Mouse (Mus musculus) CD8-positive naive resting alpha-beta T cell, adult 2 months (primary cell): ENCODE measurements around the gene Numa1.
"Not testable (repeated sequence)": the region's sequence is repeated elsewhere in the genome, so short reads cannot be mapped to it uniquely, and the experiment has no call there.

Experiments
- DNase-seq, 2 experiments: peaks; one replicate each; pipeline ENCODE4 v3.0.0; 2022; ENCODE audit warnings: low read depth in 2 of 2, low spot score in 2 of 2

Gene Numa1

DNA sequence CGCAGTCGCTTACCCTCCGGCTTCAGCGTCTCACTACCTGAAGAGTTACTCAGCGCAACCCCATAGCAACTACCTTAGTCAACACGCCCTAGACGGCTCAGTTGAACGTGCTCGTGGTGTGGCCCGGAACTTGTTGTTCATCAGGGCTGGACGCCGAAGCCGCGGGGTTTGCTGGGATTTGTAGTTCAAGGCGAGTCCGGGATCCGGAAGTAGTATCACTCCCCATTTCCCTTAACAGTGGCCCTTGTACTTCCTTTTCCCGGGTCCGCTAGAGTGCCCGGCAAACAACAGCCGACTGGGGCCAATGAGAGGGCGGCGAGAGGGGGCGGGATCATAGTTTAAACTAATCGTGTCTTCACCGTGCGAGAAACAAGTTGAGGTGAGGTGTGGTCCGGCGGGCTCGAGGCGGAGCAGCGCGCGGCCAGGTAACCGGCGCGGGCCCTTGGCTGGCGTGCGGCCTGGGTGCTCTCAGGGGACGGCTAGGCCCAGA is at the start of gene Numa1, which contains the start of gene Lrrc51:
Gene Numa1 (plus strand): TSS at position 361 of the 490 bp plus-strand sequence.
Gene Lrrc51 (minus strand): TSS at position 145 of the 490 bp plus-strand sequence.
- DNase-seq = peak; percentile 94

DNA sequence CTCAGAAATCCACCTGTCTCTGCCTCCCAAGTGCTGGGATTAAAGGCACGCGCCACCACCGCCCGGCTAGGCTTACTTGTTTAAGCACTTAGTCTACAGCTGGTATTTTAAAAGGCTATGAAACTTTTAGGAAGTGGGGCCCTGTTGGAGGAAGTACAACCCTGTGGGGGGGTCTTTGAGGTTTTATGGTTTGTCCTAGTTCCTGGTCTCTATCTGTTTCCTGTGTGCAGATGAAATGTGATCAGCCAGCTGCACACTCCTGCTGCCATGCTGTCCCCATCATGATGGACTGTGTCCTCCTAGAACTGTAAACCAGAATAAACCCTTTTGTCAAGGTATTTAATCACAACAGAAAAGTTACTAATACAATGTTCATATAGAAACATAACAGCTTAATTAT is 49.8 kb upstream of the Numa1 start:
- no peak for DNase-seq

DNA sequence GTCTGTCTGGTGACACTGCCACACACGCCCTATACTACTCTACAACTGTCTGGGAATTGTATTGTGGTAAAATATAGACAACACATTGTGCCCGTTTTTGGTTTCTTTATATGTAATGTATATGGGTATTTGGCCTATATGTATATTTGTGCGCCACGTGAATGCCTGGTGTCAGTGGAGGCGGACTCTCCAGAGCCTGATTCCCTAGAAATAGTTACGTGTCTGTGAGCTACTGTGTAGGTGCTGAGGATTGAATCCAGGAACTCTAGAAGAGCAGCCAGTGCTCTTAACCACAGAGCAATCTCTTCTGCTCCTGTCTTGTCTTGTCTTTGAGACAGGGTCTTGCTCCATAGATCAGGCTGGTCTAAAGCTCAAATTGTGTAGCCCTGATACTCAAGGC is 47.6 kb upstream of the Numa1 start:
- DNase-seq = no peak

DNA sequence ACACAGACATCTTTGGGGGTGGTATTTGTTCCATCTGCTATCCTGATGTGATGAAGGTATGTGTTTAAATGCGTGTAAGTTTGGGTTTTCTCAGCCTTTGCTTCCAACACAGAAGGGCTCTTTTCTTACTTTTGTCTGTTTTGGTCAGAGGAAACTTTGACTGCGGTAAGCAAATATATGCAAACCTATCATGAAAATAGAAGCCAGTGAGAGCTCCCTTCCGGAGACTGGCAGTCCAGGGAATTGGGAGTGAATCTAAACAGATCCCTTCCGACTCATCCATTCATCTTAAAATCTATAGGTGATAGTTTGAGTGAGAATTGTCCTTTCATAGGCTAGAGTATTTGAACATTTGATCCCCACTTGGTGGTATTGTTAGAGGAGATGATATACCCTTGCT is 45.5 kb upstream of the Numa1 start:
- DNase-seq = no peak

DNA sequence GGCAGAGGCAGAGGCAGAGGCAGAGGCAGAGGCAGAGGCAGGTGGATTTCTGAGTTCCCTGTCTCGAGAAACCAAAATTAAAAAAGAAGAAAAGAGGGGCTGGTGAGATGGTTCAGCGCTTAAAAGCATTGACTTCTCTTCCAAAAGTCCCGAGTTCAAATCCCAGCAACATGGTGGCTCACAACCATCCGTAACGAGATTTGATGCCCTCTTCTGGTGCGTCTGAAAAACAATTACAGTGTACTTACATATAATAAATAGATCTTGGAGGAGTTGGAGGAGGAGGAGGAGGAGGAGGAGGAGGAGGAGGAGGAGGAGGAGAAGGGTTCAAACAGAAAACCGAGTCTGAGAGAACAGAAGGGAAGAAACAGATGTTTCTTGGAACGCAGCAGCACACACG is 38.2 kb upstream of the Numa1 start:
- no peak for DNase-seq

DNA sequence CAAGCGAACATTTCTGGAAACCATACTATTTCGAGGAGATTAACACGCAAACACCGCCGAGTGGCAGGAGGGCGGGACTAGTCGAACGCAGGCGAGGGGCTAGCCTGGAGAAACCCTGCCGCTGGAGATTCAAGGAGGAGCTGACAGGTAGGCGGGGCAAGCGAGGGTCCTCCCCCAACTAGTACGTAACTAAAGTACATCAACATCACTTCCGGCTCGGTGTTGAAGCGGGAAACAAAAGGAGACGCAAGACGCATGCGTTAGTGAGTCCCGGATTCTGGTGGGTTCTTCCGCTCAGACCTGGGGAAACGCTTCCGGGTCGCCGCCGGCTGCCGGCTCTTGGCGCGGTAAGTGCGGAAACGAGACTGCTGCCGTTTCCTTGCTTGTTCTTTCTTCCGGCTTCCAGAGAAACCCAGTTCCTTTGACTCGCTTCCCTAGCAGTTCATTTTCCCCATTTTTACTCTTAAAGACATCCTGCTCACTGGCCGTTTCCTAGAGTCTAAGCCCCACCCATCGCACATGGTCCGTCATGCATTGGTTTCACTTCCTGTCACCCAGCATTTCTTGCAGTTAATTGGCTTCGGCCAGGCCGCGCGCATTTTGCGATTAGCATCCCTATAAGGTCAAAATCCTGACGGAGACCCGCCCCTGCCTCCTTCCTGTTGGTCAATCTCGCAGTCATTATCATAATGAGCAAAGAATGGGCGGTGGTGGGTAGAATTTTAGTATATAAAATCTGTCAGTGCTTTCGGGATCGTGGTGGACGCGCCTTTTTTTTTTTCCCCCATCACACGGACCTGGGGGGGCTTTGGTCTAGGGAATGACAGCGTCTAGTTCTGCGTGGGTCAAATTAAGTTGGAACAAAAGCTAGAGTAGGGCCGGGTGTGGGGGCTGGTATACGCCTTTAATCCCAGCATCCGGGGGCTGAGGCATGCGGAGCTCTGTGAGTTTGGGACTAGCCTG is 37.5 kb upstream of the Numa1 start:
- peak; percentile 94 to 95 for DNase-seq

DNA sequence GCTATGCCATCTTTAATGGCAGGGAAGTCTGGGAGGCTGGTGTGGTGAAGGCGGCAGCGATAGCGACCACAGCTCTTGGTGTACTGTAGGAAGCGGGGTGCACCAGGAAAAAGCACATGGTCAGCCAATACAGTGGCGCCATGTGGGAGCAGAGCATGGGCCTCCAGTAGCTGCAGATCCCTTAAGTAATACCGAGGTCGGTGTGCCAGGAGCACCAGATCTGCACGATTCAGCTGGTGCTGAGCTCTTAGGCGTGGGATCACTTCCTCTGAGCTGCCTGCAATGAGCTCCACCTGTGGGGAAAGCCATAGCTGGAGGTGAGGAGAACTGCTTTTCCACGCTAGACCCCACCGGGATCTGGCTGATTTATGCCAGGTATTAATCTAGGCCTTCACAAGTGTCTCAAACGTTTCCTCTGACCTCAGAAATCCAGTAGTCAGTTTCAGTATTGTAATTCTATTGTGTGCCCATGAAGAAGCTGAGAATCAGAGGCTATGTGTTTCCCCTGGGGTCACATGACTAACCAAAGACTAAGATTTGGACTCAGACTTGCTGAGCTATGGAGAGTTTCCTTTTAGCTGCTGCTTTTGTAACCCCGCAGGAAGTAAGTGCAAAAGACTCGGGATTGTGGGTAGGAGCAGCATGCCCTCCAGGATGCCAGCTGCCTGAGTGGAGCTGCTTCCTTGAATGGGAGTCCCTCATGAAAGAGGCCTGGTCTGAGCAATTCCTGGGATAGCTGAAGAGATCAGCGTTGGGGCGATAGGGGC is 33.4 kb upstream of the Numa1 start:
- DNase-seq = no peak

DNA sequence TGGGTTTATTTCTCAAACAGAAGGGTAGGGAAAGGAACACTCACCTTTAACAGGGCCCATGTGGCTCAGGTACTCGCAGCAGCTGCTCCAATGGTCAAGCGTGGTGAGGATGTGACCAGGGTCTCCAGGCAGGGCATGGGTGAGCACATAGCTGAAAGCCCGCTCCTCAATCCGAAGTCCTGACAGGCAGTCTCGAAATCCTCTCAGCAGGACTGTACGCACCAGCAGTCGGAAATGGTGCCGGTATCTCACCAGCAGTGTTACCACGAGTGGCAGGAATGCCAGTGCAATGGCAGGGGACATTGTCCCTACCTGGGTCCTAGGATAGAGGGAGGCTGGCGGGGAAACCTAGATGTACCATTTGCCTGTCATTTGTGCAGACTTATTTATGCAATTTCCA is 31.9 kb upstream of the Numa1 start:
- no peak for DNase-seq

DNA sequence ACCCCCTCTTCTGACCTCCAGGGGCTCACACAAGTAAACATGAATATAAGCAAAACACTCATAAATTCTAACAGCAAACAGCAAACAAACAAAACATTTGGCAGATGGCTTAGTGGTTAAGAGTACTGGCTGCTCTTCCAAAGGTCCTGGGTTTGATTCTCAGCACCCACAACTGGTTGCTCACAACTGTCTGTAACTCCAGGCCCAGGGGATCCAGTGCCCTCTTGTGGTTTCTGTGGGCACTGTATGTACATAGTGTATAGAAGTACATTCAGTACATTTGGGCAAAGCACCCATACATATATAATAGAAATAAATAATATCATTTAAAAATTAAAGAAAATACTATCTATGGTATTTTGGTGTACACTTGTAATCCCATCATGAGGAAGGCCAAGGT is 31.1 kb upstream of the Numa1 start:
- DNase-seq = no peak

DNA sequence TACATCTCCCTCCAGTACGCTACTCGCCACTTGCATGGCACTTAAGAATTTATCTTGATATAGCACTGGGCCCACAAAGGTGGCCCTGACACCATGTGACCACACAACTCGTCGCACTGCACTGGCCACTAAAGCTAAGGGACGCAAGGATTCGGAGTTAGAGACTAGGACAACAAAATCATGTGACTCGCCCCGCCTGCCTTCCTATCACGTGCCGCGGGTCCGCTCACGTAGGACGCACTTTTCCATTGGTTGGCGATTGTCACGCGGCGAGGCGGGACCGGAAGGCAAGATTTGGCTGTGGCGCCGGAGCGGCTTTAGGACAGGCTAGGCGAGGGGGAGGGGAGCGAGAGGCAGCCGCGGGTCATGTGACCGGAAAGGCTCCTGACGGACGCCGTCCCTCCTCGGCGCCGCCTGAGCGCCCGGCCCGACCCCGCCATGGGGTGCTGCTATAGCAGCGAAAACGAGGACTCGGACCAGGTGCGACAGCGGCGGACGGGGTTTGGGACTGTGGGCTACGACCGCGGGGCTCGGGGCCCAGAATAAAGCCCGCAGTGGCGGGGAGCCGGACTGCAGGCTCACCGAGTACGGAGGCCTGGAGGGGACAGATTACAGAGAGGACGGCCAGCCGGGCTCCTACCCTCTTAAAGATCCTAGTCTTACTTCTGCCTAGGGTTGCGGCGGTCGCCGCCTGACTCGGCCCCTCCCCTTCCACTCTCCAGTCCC is 28.2 kb upstream of the Numa1 start, which contains the start of gene Lamtor1:
Gene Lamtor1 (plus strand): TSS at position 344 of the 726 bp plus-strand sequence.
- DNase-seq = peak; percentile 94 to 95

DNA sequence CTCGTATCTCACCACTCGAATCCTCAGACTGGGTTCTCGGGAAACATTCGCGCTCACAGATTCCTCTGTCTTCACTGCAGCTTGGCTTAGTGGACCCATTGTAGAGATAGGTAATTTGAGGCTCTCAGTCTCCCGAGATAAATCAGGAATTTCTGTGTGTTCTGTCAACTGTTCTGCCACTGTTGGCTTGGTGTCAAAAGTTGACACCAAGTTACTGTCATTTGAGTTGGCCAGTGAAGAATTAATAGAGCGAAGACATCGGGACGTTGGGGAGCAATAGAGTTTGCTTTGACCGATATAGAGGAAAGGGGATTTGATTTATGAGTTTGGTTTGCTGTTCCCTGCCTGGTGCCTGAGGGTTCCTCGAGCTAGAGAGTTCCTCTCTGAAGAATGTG is 27.6 kb upstream of the Numa1 start, which contains the start of gene Tomt:
Gene Tomt (minus strand): TSS at position 73 of the 395 bp plus-strand sequence.
- no peak for DNase-seq

DNA sequence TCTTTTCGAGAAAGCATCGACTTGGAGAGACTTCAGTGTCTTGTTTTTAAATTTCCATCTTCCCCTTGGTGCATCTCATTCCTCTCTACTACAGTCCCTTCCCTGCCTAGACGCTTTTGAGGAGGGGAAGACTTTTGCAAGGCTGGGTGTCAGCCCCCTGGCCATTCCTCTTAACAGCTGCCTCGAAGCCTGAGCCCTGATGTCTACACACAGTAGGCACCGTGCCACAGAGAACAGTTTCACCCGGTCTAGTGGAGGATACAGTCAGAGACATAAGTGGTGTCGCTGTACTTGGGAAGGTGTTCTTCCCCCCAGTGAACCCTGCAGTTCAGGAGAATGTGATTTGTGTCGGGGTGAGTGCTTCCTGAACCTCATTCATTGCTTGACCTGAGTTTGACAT is 27.2 kb upstream of the Numa1 start:
- DNase-seq = no peak

DNA sequence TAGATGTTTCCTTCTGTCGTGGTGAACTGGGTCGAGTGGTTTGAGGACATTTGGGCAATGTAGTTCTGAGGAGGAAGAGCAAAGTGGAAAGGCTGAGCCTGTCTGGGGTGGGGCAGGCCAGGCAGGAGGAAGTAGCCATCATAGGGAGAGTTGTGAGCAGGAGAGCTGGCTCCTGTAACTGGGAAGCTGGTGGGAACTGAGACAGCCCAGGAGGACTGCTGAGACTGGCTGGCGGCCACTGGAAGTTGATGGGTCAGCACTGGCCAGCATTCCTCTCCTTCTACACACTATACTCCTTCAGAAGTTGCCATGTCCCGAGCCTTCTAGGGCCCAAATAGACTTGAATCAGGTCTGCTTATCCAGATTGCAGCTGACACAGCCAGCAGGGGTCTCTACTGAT is 25.5 kb upstream of the Numa1 start:
- DNase-seq = no peak

DNA sequence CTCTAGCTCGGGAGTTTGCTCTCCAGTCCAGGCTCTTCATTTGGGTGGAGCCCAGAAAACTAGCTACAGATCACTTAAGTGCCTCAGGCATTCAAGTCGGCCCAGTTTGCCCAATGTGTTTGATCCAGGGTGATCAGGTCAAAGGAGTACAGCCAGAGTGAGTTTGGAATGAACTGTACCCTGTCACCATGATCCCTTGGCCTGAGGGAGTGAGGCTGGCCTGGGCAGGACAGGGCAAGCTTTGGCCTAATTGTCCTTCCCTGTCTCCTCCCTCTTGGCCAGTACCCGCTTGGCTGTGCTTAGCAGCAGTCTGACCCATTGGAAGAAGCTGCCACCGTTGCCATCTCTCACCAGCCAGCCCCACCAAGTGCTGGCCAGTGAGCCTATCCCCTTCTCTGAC is 23.8 kb upstream of the Numa1 start:
- DNase-seq = no peak

DNA sequence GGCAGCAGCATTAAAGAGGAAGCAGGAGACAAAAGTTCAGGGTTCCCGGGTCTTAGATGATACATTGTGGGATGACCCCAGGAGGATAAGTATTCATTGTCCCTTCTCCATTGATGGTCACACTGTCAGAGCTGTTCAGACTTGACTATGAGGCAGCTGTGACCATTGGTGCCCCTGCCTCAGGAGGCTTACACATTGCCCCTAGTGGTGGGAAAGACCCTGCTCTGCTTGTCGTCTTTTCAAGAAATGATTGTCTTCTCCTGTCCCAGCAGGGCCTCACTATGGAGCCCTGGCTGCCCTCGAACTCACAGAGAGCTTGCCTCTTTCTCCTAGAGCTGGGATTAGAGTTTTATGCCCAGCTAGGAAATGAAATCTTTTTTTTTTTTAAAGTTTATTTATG is 21.9 kb upstream of the Numa1 start:
- DNase-seq = no peak

DNA sequence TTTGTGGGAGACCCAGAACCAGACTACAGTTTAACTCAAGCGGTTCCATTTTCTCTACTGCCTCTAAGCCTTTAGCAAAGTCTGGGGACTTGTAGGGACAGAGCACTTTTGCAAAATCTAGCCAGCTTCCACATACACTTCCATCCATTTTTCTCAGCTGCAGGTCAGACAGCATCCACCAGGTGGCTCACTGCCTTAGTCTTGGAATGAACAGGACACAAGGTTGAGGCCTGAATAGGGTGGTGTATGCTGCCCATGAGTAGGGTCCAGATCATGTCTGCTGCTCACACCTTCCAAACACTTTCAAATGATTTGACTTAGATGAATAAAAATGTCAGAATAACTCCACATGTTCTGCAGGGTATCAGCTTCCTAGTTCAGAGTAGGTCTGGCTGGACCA is 15.8 kb upstream of the Numa1 start:
- DNase-seq = peak; percentile 40 to 44

DNA sequence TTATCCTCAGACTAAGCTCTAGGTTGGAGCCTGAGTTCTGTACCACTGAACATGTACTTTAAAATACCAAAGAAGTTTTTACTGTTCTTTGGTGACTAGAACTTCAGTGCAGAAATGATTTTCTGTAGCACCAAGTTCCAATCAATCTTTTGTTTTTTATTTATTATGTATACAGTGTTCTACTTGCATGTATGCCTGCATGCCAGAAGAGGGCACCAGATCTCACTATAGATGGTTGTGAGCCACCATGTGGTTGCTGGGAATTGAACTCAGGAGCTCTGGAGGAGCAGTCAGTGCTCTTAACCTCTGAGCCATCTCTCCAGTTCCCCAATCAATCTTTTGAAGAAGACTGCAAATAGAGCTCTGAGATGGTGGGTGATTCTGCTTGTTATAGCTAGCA is 8.0 kb upstream of the Numa1 start:
- not testable (repeated sequence) for DNase-seq

DNA sequence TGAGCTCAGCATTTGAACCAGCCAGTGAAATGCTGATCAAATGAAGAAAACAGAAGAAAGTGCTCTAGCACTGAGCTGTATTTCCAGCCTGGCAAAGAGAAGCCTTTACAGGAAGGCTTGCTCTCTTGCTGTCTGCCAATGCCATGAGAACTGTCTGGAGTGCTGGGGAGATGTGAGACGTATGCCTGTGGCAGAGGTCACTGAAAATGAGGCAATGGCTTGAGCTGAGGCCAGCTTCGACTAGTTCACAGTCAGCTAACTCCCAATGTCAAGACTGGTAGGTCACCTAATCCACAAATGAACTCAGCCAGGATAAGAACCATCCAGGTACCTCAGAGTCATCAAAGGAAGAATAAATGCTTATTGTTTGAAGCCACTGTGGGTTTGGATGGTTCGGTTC is 5.8 kb upstream of the Numa1 start:
- no peak for DNase-seq

DNA sequence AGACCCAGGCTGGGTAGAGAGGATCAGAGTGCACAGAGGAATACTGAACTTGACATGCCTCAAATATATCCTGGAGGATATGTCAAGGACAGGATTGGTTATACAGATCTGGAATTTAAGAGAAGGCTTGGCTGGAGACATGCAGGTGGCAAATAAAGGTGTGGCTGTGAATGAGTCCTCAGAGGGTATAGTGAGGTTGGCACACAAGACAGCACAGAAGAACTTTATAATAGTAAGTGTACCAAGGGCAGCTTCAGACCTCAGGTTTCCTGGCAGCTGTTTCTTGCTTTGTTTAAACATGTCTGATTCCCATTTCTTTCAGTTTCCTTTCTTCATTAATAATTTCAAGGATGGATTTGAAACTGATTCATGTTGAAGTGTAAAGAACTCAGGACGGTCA is 1.4 kb upstream of the Numa1 start:
- DNase-seq = no peak

DNA sequence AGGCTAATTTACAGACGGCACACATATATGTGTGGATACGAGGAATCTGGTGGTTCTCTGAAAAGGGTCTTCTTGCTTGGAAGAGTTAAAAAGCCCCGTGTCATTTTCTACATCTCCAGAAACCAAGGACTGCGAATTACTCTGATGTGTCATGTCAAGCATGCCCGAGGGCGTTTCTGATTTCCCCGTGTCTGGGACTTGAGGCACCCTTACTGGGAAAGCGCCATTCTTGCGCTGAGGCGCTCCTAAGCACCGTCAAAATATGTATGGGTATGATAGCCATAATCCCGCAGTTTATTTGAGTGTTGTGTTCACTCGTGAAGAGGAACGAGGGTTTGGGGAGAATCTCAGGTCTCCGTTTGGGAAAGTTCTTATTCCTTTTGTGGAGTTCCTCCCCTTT is 611 bp upstream of the Numa1 start:
- no peak for DNase-seq

DNA sequence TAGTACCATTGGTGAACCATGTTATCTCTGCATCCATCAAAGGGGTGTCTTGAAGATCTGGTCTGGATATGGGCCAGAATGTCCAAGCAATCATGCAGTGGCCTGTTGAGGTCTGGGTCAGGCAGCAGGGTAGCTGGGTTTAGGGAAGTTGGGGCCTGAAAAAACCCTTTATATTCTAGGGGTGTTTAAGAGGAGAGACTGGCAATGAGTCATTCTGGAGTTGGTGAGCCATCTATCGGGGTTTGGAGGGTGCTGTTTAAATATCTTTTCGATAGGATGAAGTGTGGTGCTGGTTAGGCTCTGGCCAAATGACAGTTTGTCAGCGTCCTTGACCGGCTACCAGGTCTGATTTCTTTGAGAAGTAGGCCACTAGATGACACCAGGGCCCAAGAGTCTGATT is 2.0 kb downstream of the Numa1 start:
- no peak for DNase-seq
